ENCODE assay signal across 8 mouse cellular contexts in genomic region chr13:55190121-55190868, GRCm38 (mm10). TPM values are rescaled to one million over a fixed set of nuclear protein-coding genes. Genes with fewer than 3 reads are reported as not detected.
A peak's percentile ranks its signal among the peaks of the same experiment; 100 is the strongest.
DNase-seq lines count a peak whose midpoint lies in the region; ATAC-seq and TF ChIP-seq lines count a peak whose summit lies in the region.

No protein-coding gene starts in this region.

- H3K79me3 ChIP-seq in C2C12 (ENCODE audit: low read depth), result no peaks in the 10 kb centered on the region

- H3K9me3 ChIP-seq in heart, embryonic 10.5 days, result no peaks in the 10 kb centered on the region
- H3K9me3 ChIP-seq in kidney, embryonic 15.5 days (replicated peaks), result no peaks in the 10 kb centered on the region
- no peaks in the 10 kb centered on the region for H3K9me3 ChIP-seq in liver, embryonic 11.5 days (ENCODE audit: control insufficient read depth, low read length)
- no peaks in the 10 kb centered on the region for H3K9me3 ChIP-seq in stomach, embryonic 14.5 days (ENCODE audit: control insufficient read depth, low read depth, low read length)

- H3ac ChIP-seq in C2C12 (ENCODE audit: control insufficient read depth, insufficient read length, low read depth), result peak overlapping the region; percentile 61

- no peaks in the 10 kb centered on the region for H3K27me3 ChIP-seq in C2C12 (ENCODE audit: control insufficient read depth, insufficient read depth, insufficient read length)
- H3K27me3 ChIP-seq in heart, embryonic 10.5 days (ENCODE audit: insufficient read depth, poor library complexity, severe bottlenecking), result no peaks in the 10 kb centered on the region
- H3K27me3 ChIP-seq in kidney, embryonic 15.5 days, result no peaks in the 10 kb centered on the region
- no peaks in the 10 kb centered on the region for H3K27me3 ChIP-seq in liver, embryonic 11.5 days (replicated peaks; ENCODE audit: control insufficient read depth, insufficient read depth, low read length)
- H3K27me3 ChIP-seq in stomach, embryonic 14.5 days (ENCODE audit: control insufficient read depth, insufficient read depth, low read length), result no peaks in the 10 kb centered on the region

- H3K27ac ChIP-seq in heart, embryonic 10.5 days, result peak overlapping the region; percentile 92
- peak overlapping the region; percentile 93 for H3K27ac ChIP-seq in kidney, embryonic 15.5 days
- H3K27ac ChIP-seq in liver, embryonic 11.5 days (ENCODE audit: low read depth, low read length), result peak overlapping the region; percentile 77
- peak overlapping the region; percentile 94 for H3K27ac ChIP-seq in stomach, embryonic 14.5 days (ENCODE audit: low read length)

- H3K4me3 ChIP-seq in C2C12 (ENCODE audit: insufficient read depth, poor library complexity, severe bottlenecking), result peak overlapping the region; percentile 35
- peak overlapping the region; percentile 59 for H3K4me3 ChIP-seq in heart, embryonic 10.5 days
- peak overlapping the region; percentile 45 for H3K4me3 ChIP-seq in kidney, embryonic 15.5 days (replicated peaks)
- peak overlapping the region; percentile 53 for H3K4me3 ChIP-seq in liver, embryonic 11.5 days (ENCODE audit: low read depth, low read length)
- peak overlapping the region; percentile 37 for H3K4me3 ChIP-seq in stomach, embryonic 14.5 days (ENCODE audit: low read depth, low read length)

- peaks cover 16% of the 10 kb centered on the region for H3K4me1 ChIP-seq in heart, embryonic 10.5 days
- peaks cover 21% of the 10 kb centered on the region for H3K4me1 ChIP-seq in kidney, embryonic 15.5 days
- peaks cover 8% of the 10 kb centered on the region for H3K4me1 ChIP-seq in liver, embryonic 11.5 days (replicated peaks; ENCODE audit: control insufficient read depth, insufficient read depth, low read length)
- H3K4me1 ChIP-seq in stomach, embryonic 14.5 days (ENCODE audit: control insufficient read depth, insufficient read depth, low read length), result peaks cover 8% of the 10 kb centered on the region; the same call in 1 of the 2 replicates

- DNase-seq in brain, adult 2 months (ENCODE audit: low read depth, low spot score), result peak; percentile 99
- DNase-seq in heart, embryonic 10.5 days (ENCODE audit: low spot score), result peak; percentile 98
- peak; percentile 93 for DNase-seq in liver, embryonic 11.5 days (ENCODE audit: low spot score)
- peak; percentile 93 for DNase-seq in naive thymus-derived CD4-positive, alpha-beta T cell, adult 2 months (ENCODE audit: low read depth)

- H3K79me2 ChIP-seq in C2C12 (ENCODE audit: control insufficient read depth, insufficient read depth), result no peaks in the 10 kb centered on the region

- peak overlapping the region; percentile 52 for H3K9ac ChIP-seq in kidney, embryonic 15.5 days
- peak overlapping the region; percentile 68 for H3K9ac ChIP-seq in liver, embryonic 11.5 days (ENCODE audit: low read depth, low read length)
- peak overlapping the region; percentile 39 for H3K9ac ChIP-seq in stomach, embryonic 14.5 days (replicated peaks; ENCODE audit: low read depth, low read length)

- peak; percentile 49 for TF ChIP-seq CTCF in C2C12 (IDR thresholded peaks at IDR 0.05; ENCODE audit: control insufficient read depth, insufficient read depth, insufficient read length)

- peak; percentile 100 for ATAC-seq in erythroblast, adult 5-6 weeks (replicated peaks; ENCODE audit: low FRiP score, poor library complexity, severe bottlenecking)
- ATAC-seq in kidney, embryonic 15.5 days (replicated peaks; ENCODE audit: low FRiP score), result peak; percentile 99
- ATAC-seq in liver, embryonic 11.5 days (replicated peaks; ENCODE audit: low FRiP score), result peak; percentile 99
- peak; percentile 98 for ATAC-seq in stomach, embryonic 14.5 days (ENCODE audit: insufficient number of reproducible peaks, insufficient read depth, low FRiP score, low read depth)

- 2% methylated on average over 34 of the region's 34 CpGs for WGBS in heart, embryonic 10.5 days
- WGBS in kidney, embryonic 15.5 days, result 3% methylated on average over 34 of the region's 34 CpGs
- WGBS in liver, embryonic 11.5 days, result under 1% methylated on average over 34 of the region's 34 CpGs
- 2% methylated on average over 34 of the region's 34 CpGs for WGBS in stomach, embryonic 14.5 days

- peak overlapping the region; percentile 74 for H3K4me2 ChIP-seq in kidney, embryonic 15.5 days
- H3K4me2 ChIP-seq in liver, embryonic 11.5 days, result peak overlapping the region; percentile 81
- peak overlapping the region; percentile 76 for H3K4me2 ChIP-seq in stomach, embryonic 14.5 days (replicated peaks; ENCODE audit: low read depth, low read length)

- H3K36me3 ChIP-seq in C2C12 (ENCODE audit: control insufficient read depth, insufficient read depth), result no peaks in the 10 kb centered on the region
- H3K36me3 ChIP-seq in heart, embryonic 10.5 days, result no peaks in the 10 kb centered on the region
- no peaks in the 10 kb centered on the region for H3K36me3 ChIP-seq in kidney, embryonic 15.5 days
- no peaks in the 10 kb centered on the region for H3K36me3 ChIP-seq in liver, embryonic 11.5 days (ENCODE audit: control insufficient read depth, insufficient read depth, low read length)
- no peaks in the 10 kb centered on the region for H3K36me3 ChIP-seq in stomach, embryonic 14.5 days (ENCODE audit: control insufficient read depth, insufficient read depth, low read length)

TF ChIP-seq in C2C12, 6 proteins besides CTCF, POLR2A, EP300 and RAD21:
- TF ChIP-seq MYOD1 (IDR thresholded peaks at IDR 0.05; ENCODE audit: control insufficient read depth, insufficient read length, low read depth), result peak; percentile 41
- TF ChIP-seq MYOG (IDR thresholded peaks at IDR 0.05; ENCODE audit: control insufficient read depth, extremely low read depth, insufficient read length), result no peak
- peak; percentile 96 for TF ChIP-seq USF1 (IDR thresholded peaks at IDR 0.05; ENCODE audit: low read depth)
- TF ChIP-seq MAX (IDR thresholded peaks at IDR 0.05), result peak; percentile 94
- TF ChIP-seq FOSL1 (IDR thresholded peaks at IDR 0.05; ENCODE audit: insufficient read depth, low read length, poor library complexity, severe bottlenecking), result no peak

RNA-seq across cellular contexts. Expression of gene Nsd1, which starts 19.3 kb away (rescaled TPM):
- 10.5 TPM for polyA plus RNA-seq in C2C12 (2012; fragmentation: generic; extraction: Trizol)
- 23.0 and 33.8 TPM in 2 replicates for total RNA-seq in erythroblast, adult 5-6 weeks (2015; ENCODE audit: low replicate concordance)
- 21.0 and 29.0 TPM in 2 replicates for total RNA-seq in erythroblast, adult 5-6 weeks (2017; ENCODE audit: low replicate concordance)
- 51.0 and 58.4 TPM in 2 replicates for polyA plus RNA-seq in heart, embryonic 10.5 days (2016; fragmentation: Nextera tagmentation; extraction: Ambion mirVana)
- polyA plus RNA-seq in kidney, embryonic 15.5 days (2015; fragmentation: Nextera tagmentation; extraction: Ambion mirVana), result 65.1 and 66.9 TPM in 2 replicates
- 35.5 and 41.3 TPM in 2 replicates for polyA plus RNA-seq in liver, embryonic 11.5 days (2014; fragmentation: Nextera tagmentation; extraction: Ambion mirVana)
- polyA plus RNA-seq in stomach, embryonic 14.5 days (2014; fragmentation: Nextera tagmentation; extraction: Ambion mirVana), result 96.3 and 97.6 TPM in 2 replicates

RNA-seq across cellular contexts. Expression of gene Fgfr4, which starts 37.9 kb away (rescaled TPM):
- polyA plus RNA-seq in C2C12 (2012; fragmentation: generic; extraction: Trizol), result 2.8 TPM
- not detected in 2 replicates for total RNA-seq in erythroblast, adult 5-6 weeks (2015; ENCODE audit: low replicate concordance)
- total RNA-seq in erythroblast, adult 5-6 weeks (2017; ENCODE audit: low replicate concordance), result not detected in 2 replicates
- polyA plus RNA-seq in heart, embryonic 10.5 days (2016; fragmentation: Nextera tagmentation; extraction: Ambion mirVana), result 0.46 and 3.5 TPM in 2 replicates
- 16.4 and 19.8 TPM in 2 replicates for polyA plus RNA-seq in kidney, embryonic 15.5 days (2015; fragmentation: Nextera tagmentation; extraction: Ambion mirVana)
- polyA plus RNA-seq in liver, embryonic 11.5 days (2014; fragmentation: Nextera tagmentation; extraction: Ambion mirVana), result 6.8 and 8.0 TPM in 2 replicates
- 7.3 and 7.8 TPM in 2 replicates for polyA plus RNA-seq in stomach, embryonic 14.5 days (2014; fragmentation: Nextera tagmentation; extraction: Ambion mirVana)

RNA-seq across cellular contexts. Expression of gene Gm17617, which starts 56.9 kb away (rescaled TPM):
- polyA plus RNA-seq in C2C12 (2012; fragmentation: generic; extraction: Trizol), result not detected
- total RNA-seq in erythroblast, adult 5-6 weeks (2015; ENCODE audit: low replicate concordance), result not detected in 2 replicates
- not detected in 2 replicates for total RNA-seq in erythroblast, adult 5-6 weeks (2017; ENCODE audit: low replicate concordance)
- polyA plus RNA-seq in heart, embryonic 10.5 days (2016; fragmentation: Nextera tagmentation; extraction: Ambion mirVana), result not detected in 2 replicates
- not detected in 2 replicates for polyA plus RNA-seq in kidney, embryonic 15.5 days (2015; fragmentation: Nextera tagmentation; extraction: Ambion mirVana)
- polyA plus RNA-seq in liver, embryonic 11.5 days (2014; fragmentation: Nextera tagmentation; extraction: Ambion mirVana), result not detected in 2 replicates
- polyA plus RNA-seq in stomach, embryonic 14.5 days (2014; fragmentation: Nextera tagmentation; extraction: Ambion mirVana), result not detected in 2 replicates

Comparison
In these comparisons a context has a peak if more than half of its experiments do, and no peak if none do; other contexts are left out.
1. Peak in every context shown above with its lines: DNase-seq, ATAC-seq, H3K4me3 ChIP-seq and H3K27ac ChIP-seq.